Mouse (Mus musculus) olfactory bulb, adult 2 months (tissue): ENCODE results near the gene Crb2.

ENCODE experiments used
- CTCF ChIP-seq: fragments of 200-500 bp; IDR thresholded peaks from 2 replicates; pipeline ENCODE4 v1.5.1; 2012; ENCODE audit warnings: low read depth, mild to moderate bottlenecking, low read length, moderate library complexity; ENCODE audit not compliant: insufficient read depth
- POLR2A ChIP-seq: fragments of 200-500 bp; IDR thresholded peaks from 2 replicates; pipeline ENCODE4 v1.6.1; 2012; ENCODE audit warnings: mild to moderate bottlenecking, low read depth, low read length, moderate library complexity; ENCODE audit not compliant: insufficient read depth

GRCm38 (mm10) chr2:37746293-37747049 is 29.6 kb upstream of the Crb2 start:
- TF ChIP-seq CTCF (no peak), POLR2A (no peak)
